Mouse (Mus musculus): ENCODE measurements at regions not wholly inside any gene's neighbourhood (a gene's known extent, or its start where the extent isn't known, plus 50 kb on each side); places are given as distances from the start of the nearest gene placed in this dataset.

DNA sequence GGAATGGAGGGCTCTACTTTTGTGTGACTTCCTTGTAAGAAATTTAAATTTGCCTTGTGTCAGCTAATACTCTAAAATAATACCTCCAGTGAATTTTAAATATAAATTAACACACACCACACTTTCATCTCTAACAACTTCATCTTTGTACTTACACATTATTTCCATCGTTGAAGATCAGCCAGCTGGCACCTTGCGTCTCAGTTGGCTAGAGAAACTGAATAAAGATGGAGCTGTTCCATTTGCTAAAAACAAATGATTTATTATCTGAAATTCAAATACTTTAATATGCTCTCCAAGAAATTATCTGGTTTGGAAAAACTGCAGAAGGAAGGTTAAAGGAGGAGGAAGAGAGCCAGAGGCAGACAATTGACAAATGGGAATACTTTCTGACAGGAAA is 122.0 kb upstream of the Gm11096 start:
- H3K4me1 ChIP-seq (replicated peaks; ENCODE audit: control insufficient read depth, insufficient read depth, low read length), result 0 out of 2 replicates have a peak, but pooled peaks cover 2% of the 10 kb centered on the region
- H3K4me3 ChIP-seq (ENCODE audit: low read length), result no peak overlapping the region
- no peaks in the 10 kb centered on the region for H3K36me3 ChIP-seq (ENCODE audit: control insufficient read depth, insufficient read depth, low read length)
- no peak overlapping the region for H3K27ac ChIP-seq (ENCODE audit: low read length)
- H3K27me3 ChIP-seq (ENCODE audit: control insufficient read depth, insufficient read depth, low read depth, low read length), result no peaks in the 10 kb centered on the region
- 41% methylated on average over 2 of the region's 2 CpGs for WGBS
- H3K9me3 ChIP-seq (ENCODE audit: control insufficient read depth, low read length), result no peaks in the 10 kb centered on the region
- peak; percentile 51; the same call in 1 of the 2 replicates for ATAC-seq (ENCODE audit: low read depth)
- no peak overlapping the region for H3K4me2 ChIP-seq (ENCODE audit: low read depth, low read length)
- no peak overlapping the region for H3K9ac ChIP-seq (ENCODE audit: low read length)

DNA sequence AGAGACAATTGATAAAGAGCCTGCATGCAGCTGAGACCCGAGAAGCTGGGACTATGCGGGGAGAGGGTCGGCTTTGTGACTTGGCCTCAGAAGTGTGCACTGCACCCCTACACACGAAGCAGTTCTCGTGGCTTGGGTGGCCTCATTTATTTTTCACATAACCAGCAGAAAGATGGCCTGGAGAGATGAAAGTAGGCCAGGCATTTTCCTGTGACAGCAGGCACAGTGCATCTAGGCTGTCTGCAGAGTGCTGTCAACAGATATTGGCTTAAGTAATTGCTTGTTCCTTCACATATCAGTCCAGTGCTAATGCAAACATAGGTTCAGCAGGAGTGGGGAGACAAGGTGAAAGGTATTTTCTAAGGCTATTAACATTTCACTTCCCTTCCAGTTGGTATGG is 124.9 kb upstream of the Gm11096 start:
- Histone ChIP-seq H3K9ac (ENCODE audit: low read length) (no peak overlapping the region), H3K27me3 (ENCODE audit: control insufficient read depth, insufficient read depth, low read depth, low read length) (no peaks in the 10 kb centered on the region), H3K4me1 (replicated peaks; ENCODE audit: control insufficient read depth, insufficient read depth, low read length) (0 out of 2 replicates have a peak, but pooled peaks cover 2% of the 10 kb centered on the region), H3K9me3 (ENCODE audit: control insufficient read depth, low read length) (no peaks in the 10 kb centered on the region), H3K27ac (ENCODE audit: low read length) (no peak overlapping the region), H3K36me3 (ENCODE audit: control insufficient read depth, insufficient read depth, low read length) (no peaks in the 10 kb centered on the region), H3K4me3 (ENCODE audit: low read length) (no peak overlapping the region), H3K4me2 (ENCODE audit: low read depth, low read length) (no peak overlapping the region)
- no peak for ATAC-seq (ENCODE audit: low read depth)
- 45% methylated on average over 5 of the region's 5 CpGs for WGBS

GRCm38 (mm10) chr17:81305880-81306279 is 135.7 kb upstream of the Gm11096 start:
- no peaks in the 10 kb centered on the region for H3K36me3 ChIP-seq (ENCODE audit: control insufficient read depth, insufficient read depth, low read length)
- no peak overlapping the region for H3K4me2 ChIP-seq (ENCODE audit: low read depth, low read length)
- no peak overlapping the region for H3K4me3 ChIP-seq (ENCODE audit: low read length)
- WGBS, result 49% methylated on average over 2 of the region's 2 CpGs
- H3K27me3 ChIP-seq (ENCODE audit: control insufficient read depth, insufficient read depth, low read depth, low read length), result no peaks in the 10 kb centered on the region
- no peaks in the 10 kb centered on the region for H3K9me3 ChIP-seq (ENCODE audit: control insufficient read depth, low read length)
- no peak overlapping the region for H3K9ac ChIP-seq (ENCODE audit: low read length)
- no peak overlapping the region for H3K27ac ChIP-seq (ENCODE audit: low read length)
- ATAC-seq (ENCODE audit: low read depth), result no peak
- no peaks in the 10 kb centered on the region for H3K4me1 ChIP-seq (replicated peaks; ENCODE audit: control insufficient read depth, insufficient read depth, low read length)

- no peaks in the 10 kb centered on the region for H3K9me3 ChIP-seq (ENCODE audit: control insufficient read depth, low read length)
- H3K9ac ChIP-seq (ENCODE audit: low read length), result no peak overlapping the region
- no peaks in the 10 kb centered on the region for H3K36me3 ChIP-seq (ENCODE audit: control insufficient read depth, insufficient read depth, low read length)
- no peaks in the 10 kb centered on the region for H3K27me3 ChIP-seq (ENCODE audit: control insufficient read depth, insufficient read depth, low read depth, low read length)
- H3K4me3 ChIP-seq (ENCODE audit: low read length), result no peak overlapping the region
- ATAC-seq (ENCODE audit: low read depth), result no peak
- WGBS, result 70% methylated on average over 1 of the region's 1 CpGs
- H3K4me2 ChIP-seq (ENCODE audit: low read depth, low read length), result no peak overlapping the region
- no peaks in the 10 kb centered on the region for H3K4me1 ChIP-seq (replicated peaks; ENCODE audit: control insufficient read depth, insufficient read depth, low read length)
- H3K27ac ChIP-seq (ENCODE audit: low read length), result no peak overlapping the region
Observed at GRCm38 (mm10) chr17:81304574-81304973, 137.0 kb upstream of the Gm11096 start.

DNA sequence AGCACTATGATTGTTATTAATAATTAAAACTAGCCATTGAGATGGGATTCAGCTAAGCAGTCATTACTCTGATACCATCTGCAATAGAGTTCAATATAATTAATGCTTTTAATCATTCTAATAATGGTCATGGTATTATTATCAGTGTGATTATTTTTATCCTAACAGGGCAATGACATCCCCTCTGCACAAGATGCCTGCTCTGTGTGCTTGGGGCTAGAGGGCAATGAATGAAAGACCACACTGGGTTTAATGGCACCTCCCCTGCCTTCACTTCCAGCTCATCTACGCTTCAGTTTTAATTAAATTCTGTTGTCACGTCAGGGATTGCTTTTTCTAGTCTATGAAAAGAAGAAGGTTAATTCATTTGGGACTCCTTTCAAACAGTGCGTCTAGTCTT is 139.1 kb upstream of the Gm11096 start:
- Histone ChIP-seq H3K9me3 (ENCODE audit: control insufficient read depth, low read length) (no peaks in the 10 kb centered on the region), H3K4me2 (ENCODE audit: low read depth, low read length) (no peak overlapping the region), H3K27ac (ENCODE audit: low read length) (no peak overlapping the region), H3K4me3 (ENCODE audit: low read length) (no peak overlapping the region), H3K27me3 (ENCODE audit: control insufficient read depth, insufficient read depth, low read depth, low read length) (no peaks in the 10 kb centered on the region), H3K4me1 (replicated peaks; ENCODE audit: control insufficient read depth, insufficient read depth, low read length) (no peaks in the 10 kb centered on the region), H3K36me3 (ENCODE audit: control insufficient read depth, insufficient read depth, low read length) (no peaks in the 10 kb centered on the region), H3K9ac (ENCODE audit: low read length) (no peak overlapping the region)
- ATAC-seq (ENCODE audit: low read depth), result no peak
- WGBS, result 75% methylated on average over 3 of the region's 3 CpGs

- Histone ChIP-seq H3K4me3 (ENCODE audit: low read length) (no peak overlapping the region), H3K9me3 (ENCODE audit: control insufficient read depth, low read length) (no peaks in the 10 kb centered on the region), H3K36me3 (ENCODE audit: control insufficient read depth, insufficient read depth, low read length) (no peaks in the 10 kb centered on the region), H3K9ac (ENCODE audit: low read length) (no peak overlapping the region), H3K4me2 (ENCODE audit: low read depth, low read length) (no peak overlapping the region), H3K27me3 (ENCODE audit: control insufficient read depth, insufficient read depth, low read depth, low read length) (no peaks in the 10 kb centered on the region), H3K27ac (ENCODE audit: low read length) (no peak overlapping the region), H3K4me1 (replicated peaks; ENCODE audit: control insufficient read depth, insufficient read depth, low read length) (no peaks in the 10 kb centered on the region)
- 77% methylated on average over 2 of the region's 2 CpGs for WGBS
- no peak for ATAC-seq (ENCODE audit: low read depth)
Observed at GRCm38 (mm10) chr17:81291829-81292228, 149.7 kb upstream of the Gm11096 start.

- Histone ChIP-seq H3K36me3 (ENCODE audit: control insufficient read depth, insufficient read depth, low read length) (no peaks in the 10 kb centered on the region), H3K4me2 (ENCODE audit: low read depth, low read length) (no peak overlapping the region), H3K4me3 (ENCODE audit: low read length) (no peak overlapping the region), H3K9ac (ENCODE audit: low read length) (no peak overlapping the region), H3K27ac (ENCODE audit: low read length) (no peak overlapping the region), H3K4me1 (replicated peaks; ENCODE audit: control insufficient read depth, insufficient read depth, low read length) (no peaks in the 10 kb centered on the region), H3K27me3 (ENCODE audit: control insufficient read depth, insufficient read depth, low read depth, low read length) (no peaks in the 10 kb centered on the region), H3K9me3 (ENCODE audit: control insufficient read depth, low read length) (no peaks in the 10 kb centered on the region)
- 83% methylated on average over 2 of the region's 2 CpGs for WGBS
- ATAC-seq (ENCODE audit: low read depth), result no peak
Observed at GRCm38 (mm10) chr17:81282543-81282942, 159.0 kb upstream of the Gm11096 start.

- Histone ChIP-seq H3K36me3 (ENCODE audit: control insufficient read depth, insufficient read depth, low read length) (no peaks in the 10 kb centered on the region), H3K9me3 (ENCODE audit: control insufficient read depth, low read length) (no peaks in the 10 kb centered on the region), H3K4me1 (replicated peaks; ENCODE audit: control insufficient read depth, insufficient read depth, low read length) (no peaks in the 10 kb centered on the region), H3K27ac (ENCODE audit: low read length) (no peak overlapping the region), H3K9ac (ENCODE audit: low read length) (no peak overlapping the region), H3K27me3 (ENCODE audit: control insufficient read depth, insufficient read depth, low read depth, low read length) (no peaks in the 10 kb centered on the region), H3K4me2 (ENCODE audit: low read depth, low read length) (no peak overlapping the region), H3K4me3 (ENCODE audit: low read length) (no peak overlapping the region)
- WGBS, result 0% methylated on average over 1 of the region's 1 CpGs
- no peak for ATAC-seq (ENCODE audit: low read depth)
Observed at GRCm38 (mm10) chr17:81270235-81270634, 171.3 kb upstream of the Gm11096 start.

- WGBS, result 53% methylated on average over 1 of the region's 1 CpGs
- Histone ChIP-seq H3K27me3 (ENCODE audit: control insufficient read depth, insufficient read depth, low read depth, low read length) (no peaks in the 10 kb centered on the region), H3K4me1 (replicated peaks; ENCODE audit: control insufficient read depth, insufficient read depth, low read length) (no peaks in the 10 kb centered on the region), H3K9me3 (ENCODE audit: control insufficient read depth, low read length) (no peaks in the 10 kb centered on the region), H3K9ac (ENCODE audit: low read length) (no peak overlapping the region), H3K4me2 (ENCODE audit: low read depth, low read length) (no peak overlapping the region), H3K36me3 (ENCODE audit: control insufficient read depth, insufficient read depth, low read length) (no peaks in the 10 kb centered on the region), H3K4me3 (ENCODE audit: low read length) (no peak overlapping the region), H3K27ac (ENCODE audit: low read length) (no peak overlapping the region)
- peak; percentile 52 for ATAC-seq (ENCODE audit: low read depth)
Observed at GRCm38 (mm10) chr17:81261957-81262356, 179.6 kb upstream of the Gm11096 start.

- WGBS, result 87% methylated on average over 1 of the region's 1 CpGs
- no peak overlapping the region for H3K9ac ChIP-seq (ENCODE audit: low read length)
- no peaks in the 10 kb centered on the region for H3K4me1 ChIP-seq (replicated peaks; ENCODE audit: control insufficient read depth, insufficient read depth, low read length)
- H3K27me3 ChIP-seq (ENCODE audit: control insufficient read depth, insufficient read depth, low read depth, low read length), result no peaks in the 10 kb centered on the region
- H3K4me2 ChIP-seq (ENCODE audit: low read depth, low read length), result no peak overlapping the region
- no peak for ATAC-seq (ENCODE audit: low read depth)
- no peak overlapping the region for H3K4me3 ChIP-seq (ENCODE audit: low read length)
- no peaks in the 10 kb centered on the region for H3K9me3 ChIP-seq (ENCODE audit: control insufficient read depth, low read length)
- H3K27ac ChIP-seq (ENCODE audit: low read length), result no peak overlapping the region
- H3K36me3 ChIP-seq (ENCODE audit: control insufficient read depth, insufficient read depth, low read length), result no peaks in the 10 kb centered on the region
Observed at GRCm38 (mm10) chr17:81260036-81260435, 181.5 kb upstream of the Gm11096 start.
